Comparison of ENCODE assay signal across 8 mouse cellular contexts in the genomic region with DNA sequence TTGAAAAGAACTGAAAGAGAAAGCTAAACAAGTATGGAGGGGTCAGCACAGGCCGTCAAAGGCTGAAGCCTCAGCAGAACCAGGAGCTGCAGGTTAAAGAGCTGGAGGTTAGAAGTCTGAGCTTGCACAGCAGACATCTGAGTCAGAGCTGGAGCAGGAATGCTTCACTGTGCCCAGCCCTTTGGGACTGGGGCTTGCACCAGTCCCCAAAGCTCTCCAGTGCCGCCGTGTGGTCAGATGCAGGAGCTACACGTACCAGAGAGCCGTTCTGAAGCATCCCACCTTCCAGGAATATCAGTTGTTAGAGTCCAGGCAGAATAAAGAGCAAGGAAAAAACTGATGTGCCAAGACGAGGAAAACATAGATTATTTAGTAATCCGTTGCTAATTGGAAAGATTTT. TPM values are rescaled to one million over a fixed set of nuclear protein-coding genes. Genes with fewer than 3 reads are reported as not detected.
DNase-seq lines count a peak whose midpoint lies in the region; ATAC-seq lines count a peak whose summit lies in the region.

No protein-coding gene starts in this region.

- no peak overlapping the region for H3K27ac ChIP-seq in forebrain, embryonic 14.5 days (ENCODE audit: low read depth, low read length)
- no peak overlapping the region for H3K27ac ChIP-seq in hindbrain, embryonic 13.5 days

- H3K4me1 ChIP-seq in forebrain, embryonic 14.5 days (ENCODE audit: control insufficient read depth, insufficient read depth, low read length) = no peaks in the 10 kb centered on the region
- 0 out of 2 replicates have a peak, but pooled peaks cover 2% of the 10 kb centered on the region for H3K4me1 ChIP-seq in hindbrain, embryonic 13.5 days (replicated peaks)

- no peak overlapping the region for H3K4me2 ChIP-seq in forebrain, embryonic 14.5 days (ENCODE audit: low read length)
- H3K4me2 ChIP-seq in hindbrain, embryonic 13.5 days = no peak overlapping the region

- DNase-seq in layer of hippocampus, adult 11-12 months (ENCODE audit: low spot score) = peak; percentile 57
- no peak for DNase-seq in layer of hippocampus, adult 9-10 months (ENCODE audit: low spot score)
- DNase-seq in cerebellum, adult 18-20 months = peak; percentile 65 to 68
- peak; percentile 80 for DNase-seq in forebrain, embryonic 14.5 days (ENCODE audit: low spot score)
- peak; percentile 35 to 65 for DNase-seq in layer of hippocampus, postnatal 14 days (ENCODE audit: low spot score in 2 of 2)
- peak; percentile 60 for DNase-seq in lung, postnatal 25 days (ENCODE audit: low spot score)
- peak; percentile 67 for DNase-seq in right cerebral cortex, postnatal 14 days

- H3K36me3 ChIP-seq in forebrain, embryonic 14.5 days (ENCODE audit: control insufficient read depth, insufficient read depth, low read length) = no peaks in the 10 kb centered on the region
- no peaks in the 10 kb centered on the region for H3K36me3 ChIP-seq in hindbrain, embryonic 13.5 days

- H3K27me3 ChIP-seq in forebrain, embryonic 14.5 days (replicated peaks; ENCODE audit: control insufficient read depth, insufficient read depth, low read length) = no peaks in the 10 kb centered on the region
- no peaks in the 10 kb centered on the region for H3K27me3 ChIP-seq in hindbrain, embryonic 13.5 days

- peak; percentile 79 for ATAC-seq in forebrain, embryonic 14.5 days
- peak; percentile 68 for ATAC-seq in hindbrain, embryonic 13.5 days (ENCODE audit: low FRiP score)

- no peak overlapping the region for H3K4me3 ChIP-seq in forebrain, embryonic 14.5 days (ENCODE audit: low read depth, low read length)
- no peak overlapping the region for H3K4me3 ChIP-seq in hindbrain, embryonic 13.5 days

- H3K9me3 ChIP-seq in forebrain, embryonic 14.5 days (replicated peaks; ENCODE audit: control insufficient read depth, low read length) = no peaks in the 10 kb centered on the region
- H3K9me3 ChIP-seq in hindbrain, embryonic 13.5 days = no peaks in the 10 kb centered on the region

- WGBS in forebrain, embryonic 14.5 days = 3% methylated on average over 7 of the region's 7 CpGs
- WGBS in hindbrain, embryonic 13.5 days = 3% methylated on average over 7 of the region's 7 CpGs

- no peak overlapping the region for H3K9ac ChIP-seq in forebrain, embryonic 14.5 days (ENCODE audit: low read length)
- H3K9ac ChIP-seq in hindbrain, embryonic 13.5 days = no peak overlapping the region

RNA-seq across cellular contexts. Expression of gene Shcbp1l, which starts 23.2 kb away (rescaled TPM):
- 0.15 and 0.23 TPM in 2 replicates for polyA plus RNA-seq in forebrain, embryonic 14.5 days (2014; fragmentation: Nextera tagmentation; extraction: Ambion mirVana)
- 0.25 and 0.26 TPM in 2 replicates for polyA plus RNA-seq in hindbrain, embryonic 13.5 days (2015; fragmentation: Nextera tagmentation; extraction: Ambion mirVana)
- 1 to 10 TPM; 2.6 to 3.6 TPM for total RNA-seq in layer of hippocampus, postnatal 14 days (2021)
